Mouse (Mus musculus): ENCODE measurements around the gene Rtel1.

DNA sequence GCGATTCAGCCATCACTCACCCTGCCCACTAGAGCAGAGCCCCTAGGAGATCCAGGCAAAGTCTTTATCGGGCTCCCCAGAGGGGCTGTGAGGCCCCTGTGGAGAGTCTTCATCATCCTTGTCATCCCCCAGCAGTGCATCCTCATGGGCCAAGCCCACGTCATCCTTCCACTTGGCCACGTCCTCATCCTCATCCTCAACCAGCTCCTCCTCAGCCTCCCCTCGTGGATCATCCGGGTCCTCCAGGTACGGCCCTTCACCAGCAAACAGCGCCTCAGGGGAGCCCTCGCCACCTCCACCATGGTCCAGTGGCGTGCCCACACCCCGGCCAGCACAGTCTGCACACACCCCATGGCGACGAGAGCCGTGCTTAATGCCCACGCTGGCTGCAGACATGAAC, 71.5 kb downstream of the Rtel1 start:
- no peak for TF ChIP-seq POLR2A (IDR thresholded peaks at IDR 0.05; ENCODE audit: low read depth, low read length)
- TF ChIP-seq CTCF (IDR thresholded peaks at IDR 0.05; ENCODE audit: borderline replicate concordance, insufficient read depth, low read length) = no peak
